Mouse (Mus musculus) megakaryocyte, embryonic 14.5 days (primary cell): ENCODE data around the gene Fam187a.

Experiments
- FLI1 ChIP-seq: IDR thresholded peaks from 2 replicates; pipeline ENCODE4 v1.6.1; 2012; ENCODE audit warnings: low read length, inconsistent platforms, mixed read lengths
- GATA1 ChIP-seq: IDR thresholded peaks from 3 replicates; pipeline ENCODE4 v1.6.1; 2012; ENCODE audit warnings: mixed read lengths, low read length, inconsistent platforms, borderline replicate concordance

GRCm38 (mm10) chr11:102898408-102898807, 13.4 kb downstream of the Fam187a start:
- no peak for TF ChIP-seq GATA1
- no peak for TF ChIP-seq FLI1
